Mouse (Mus musculus) bone marrow, adult 2 months (tissue): ENCODE measurements around the gene Rasa4.

ENCODE experiments used
- CTCF ChIP-seq: fragments of 200-500 bp; IDR thresholded peaks from 2 replicates; pipeline ENCODE4 v1.5.1; 2011; ENCODE audit warnings: low read length, control low read depth; ENCODE audit not compliant: control insufficient read depth, insufficient read depth
- POLR2A ChIP-seq: fragments of 200-500 bp; IDR thresholded peaks from 2 replicates; pipeline ENCODE4 v1.6.1; 2011; ENCODE audit warnings: low read depth, mild to moderate bottlenecking, control low read depth, low read length, borderline replicate concordance; ENCODE audit not compliant: control insufficient read depth

- TF ChIP-seq CTCF, result no peak
- no peak for TF ChIP-seq POLR2A
Measured at GRCm38 (mm10) chr5:136069411-136069810, 14.3 kb upstream of the Rasa4 start.
